Mouse (Mus musculus) adrenal gland, adult 8-10 months (tissue): Measurements from ENCODE around the gene Gprin1. TPM values are rescaled to one million over a fixed set of nuclear protein-coding genes. Genes with fewer than 3 reads are reported as not detected.

Source experiments
- DNase-seq: peaks from one replicate; pipeline ENCODE4 v3.0.0; 2022
- total RNA-seq, 4 experiments: library from RNA; stranded (reverse); gene quantifications; 2 replicates each; pipeline ENCODE4 v1.2.4; 2022

The Gprin1 gene
- total RNA-seq, 4 experiments from 2014 or later, result 4.0 to 6.4 (median 4.2) TPM

DNA sequence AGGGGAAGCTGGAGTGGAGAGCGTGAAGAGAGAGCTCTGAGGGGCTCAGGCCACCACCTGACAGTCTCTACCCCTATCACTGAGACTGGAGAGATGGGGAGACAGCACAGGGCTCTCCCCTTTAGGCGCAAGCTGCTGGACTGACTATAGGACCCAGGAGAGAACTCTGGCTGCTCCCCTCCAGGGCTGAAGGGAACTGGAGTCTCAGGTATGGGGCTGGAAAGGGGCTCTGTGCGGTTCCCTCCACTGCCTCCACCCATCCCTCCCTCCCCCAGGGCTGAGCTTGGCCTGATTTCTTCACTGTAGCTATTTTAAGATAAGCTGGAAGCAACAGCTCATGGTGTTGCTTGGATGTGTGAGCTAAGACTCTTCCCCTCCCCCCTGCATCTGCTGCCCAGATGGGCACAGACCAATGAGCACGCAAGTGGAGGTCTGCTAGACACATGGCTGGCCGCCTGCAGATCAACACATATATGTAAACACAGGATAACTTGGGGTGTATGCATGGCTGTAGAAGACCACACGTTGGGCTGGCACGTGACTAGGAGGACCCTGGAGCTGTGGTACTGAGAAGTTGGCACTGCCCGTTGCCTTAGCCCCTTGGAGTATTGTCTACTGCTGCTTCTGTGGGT, 10.6 kb upstream of the Gprin1 start:
- DNase-seq, result no peak

DNA sequence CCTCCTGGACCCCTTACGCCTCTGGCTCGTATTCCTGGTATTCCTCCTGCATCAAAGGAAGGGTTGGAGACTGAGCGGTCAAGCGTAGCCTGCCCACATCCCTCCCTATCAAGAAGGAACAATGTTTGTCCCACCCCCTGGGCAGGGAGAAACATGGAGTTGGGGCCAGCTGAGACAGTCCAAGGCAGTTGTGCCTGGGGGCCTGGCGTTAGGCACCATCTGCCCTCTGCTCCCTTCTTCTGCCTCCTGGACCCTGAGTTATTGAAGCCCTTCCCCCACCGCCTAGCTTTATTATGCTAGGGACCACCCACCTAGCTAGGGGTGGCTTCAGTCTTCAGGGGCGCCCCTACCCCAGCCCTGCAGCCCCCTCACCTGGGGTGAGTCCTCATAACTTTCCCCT, 9.8 kb upstream of the Gprin1 start:
- DNase-seq, result no peak

DNA sequence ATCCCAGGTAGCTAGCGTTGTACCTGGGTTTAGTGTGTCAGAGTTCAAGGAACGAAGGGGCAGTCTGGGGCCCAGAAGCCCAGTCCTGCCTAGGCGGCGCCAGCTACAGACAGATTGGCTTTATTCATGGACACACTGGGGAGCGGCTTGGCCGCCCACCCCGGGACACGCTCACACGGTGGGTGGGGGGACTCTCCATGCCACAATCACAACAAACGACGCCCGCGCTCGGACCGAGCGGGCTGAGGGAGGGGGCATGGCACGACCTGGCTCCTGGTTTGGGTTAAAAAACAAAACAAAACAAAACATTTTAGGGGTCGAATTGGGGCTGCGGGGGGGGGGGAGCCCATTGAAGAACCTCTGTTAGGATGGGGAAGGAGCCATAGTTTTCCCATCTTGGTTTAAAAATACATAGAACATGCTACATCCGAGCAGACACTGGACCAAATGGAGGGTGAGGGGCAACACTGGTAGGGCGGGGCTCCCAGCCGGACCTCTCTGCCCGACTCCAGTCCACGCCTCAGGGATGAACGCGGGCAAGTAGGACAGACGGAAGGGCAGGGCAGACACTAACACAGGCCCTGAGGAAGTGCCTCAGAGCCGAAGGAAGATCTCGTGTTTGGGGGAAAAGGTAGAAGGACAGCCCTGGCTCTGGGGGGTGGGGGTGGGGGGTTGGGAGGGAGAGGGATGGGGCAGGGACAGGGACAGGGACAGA, 9.2 kb upstream of the Gprin1 start:
- no peak for DNase-seq

DNA sequence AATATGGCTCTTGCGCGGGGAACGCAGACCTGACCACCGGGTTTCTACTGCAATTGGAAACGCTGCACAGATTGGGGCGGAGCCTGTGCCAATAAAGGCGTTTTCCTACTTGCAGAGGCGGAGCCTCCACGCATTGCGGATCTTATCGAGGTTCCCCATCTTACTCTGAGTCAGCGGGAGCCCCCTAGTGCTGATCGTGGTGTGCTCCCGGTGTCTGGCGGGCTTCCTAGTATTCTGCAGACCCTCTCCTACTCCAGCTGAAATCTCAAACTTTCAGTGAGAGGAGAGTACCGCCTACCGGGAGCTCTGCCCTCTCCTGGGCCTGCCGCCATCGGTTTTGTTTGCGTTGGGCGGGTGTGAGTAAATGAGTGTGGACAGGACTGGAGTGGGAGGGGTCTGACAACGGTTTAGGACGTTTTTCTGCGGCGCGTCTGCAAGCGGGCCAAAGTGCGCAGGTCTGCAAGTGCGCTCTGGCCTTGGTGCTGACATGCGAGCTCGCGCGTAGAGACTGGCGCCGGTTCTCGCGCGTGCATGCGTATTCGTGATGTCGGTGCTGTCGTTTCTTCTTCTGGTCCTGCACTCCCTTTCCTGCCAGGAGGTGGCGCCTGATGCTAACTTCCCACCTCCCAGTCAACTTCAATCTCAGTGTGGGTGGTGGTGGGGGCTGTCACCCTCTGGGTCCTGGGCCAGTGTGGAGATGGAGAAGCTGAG, 8.5 kb upstream of the Gprin1 start:
- DNase-seq, result peak; percentile 74

DNA sequence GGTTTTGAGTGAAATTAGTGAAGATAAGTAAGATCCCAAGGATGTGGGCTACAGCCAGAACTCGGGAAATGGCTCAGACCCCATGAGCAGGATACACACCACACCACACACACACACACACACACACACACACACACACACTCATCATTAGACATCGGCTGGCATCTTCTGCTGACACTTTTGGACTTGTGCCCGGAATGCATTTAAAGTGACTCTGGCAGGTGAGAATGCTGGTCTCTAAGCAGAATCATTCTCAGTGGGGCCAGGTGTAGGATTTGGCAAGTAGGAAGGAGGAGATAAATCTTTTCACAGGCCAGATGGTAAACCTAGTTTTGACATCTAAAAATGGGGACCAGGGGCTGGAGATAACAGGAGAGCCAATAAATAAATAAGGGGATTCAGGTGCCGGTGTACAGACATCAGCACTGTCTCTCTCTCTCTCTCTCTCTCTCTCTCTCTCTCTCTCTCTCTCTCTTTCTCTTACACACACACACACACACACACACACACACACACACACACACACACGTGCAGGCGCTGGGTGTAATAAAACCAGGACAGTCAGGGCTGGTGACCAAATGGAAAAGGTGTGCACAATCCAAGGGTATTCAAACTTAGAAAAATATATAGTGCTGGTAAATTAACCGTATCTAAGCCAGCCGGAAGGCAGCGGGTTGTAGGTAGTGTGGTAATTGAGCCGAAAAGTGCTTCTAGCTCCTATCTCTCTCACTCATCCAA, 7.6 kb upstream of the Gprin1 start:
- no peak for DNase-seq

DNA sequence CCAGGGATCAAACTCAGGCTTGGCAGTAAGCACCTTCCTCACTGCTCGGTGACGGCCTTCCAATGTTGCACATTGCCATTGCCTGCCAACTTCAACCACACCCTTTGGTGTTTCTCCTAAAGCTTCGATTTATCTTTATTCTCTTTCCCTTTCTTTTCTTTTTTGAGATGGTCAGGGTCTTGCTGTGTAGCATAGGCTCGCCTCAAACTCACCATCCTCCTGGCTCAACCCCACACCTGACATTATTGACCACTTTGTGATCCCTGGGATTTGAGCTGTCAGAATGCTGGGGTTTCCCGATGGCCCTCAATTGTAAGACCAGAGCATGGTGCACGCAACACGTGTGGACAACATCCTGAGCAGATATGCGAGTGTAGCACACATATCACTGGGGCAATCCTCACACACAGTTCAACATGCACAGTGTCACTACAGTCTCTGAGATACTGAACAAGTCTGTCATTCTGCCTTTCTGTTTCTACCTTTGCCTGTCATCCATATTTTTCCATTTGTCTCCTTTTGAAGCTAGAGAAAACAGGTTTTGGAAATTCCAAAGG, 6.6 kb upstream of the Gprin1 start:
- no peak for DNase-seq

DNA sequence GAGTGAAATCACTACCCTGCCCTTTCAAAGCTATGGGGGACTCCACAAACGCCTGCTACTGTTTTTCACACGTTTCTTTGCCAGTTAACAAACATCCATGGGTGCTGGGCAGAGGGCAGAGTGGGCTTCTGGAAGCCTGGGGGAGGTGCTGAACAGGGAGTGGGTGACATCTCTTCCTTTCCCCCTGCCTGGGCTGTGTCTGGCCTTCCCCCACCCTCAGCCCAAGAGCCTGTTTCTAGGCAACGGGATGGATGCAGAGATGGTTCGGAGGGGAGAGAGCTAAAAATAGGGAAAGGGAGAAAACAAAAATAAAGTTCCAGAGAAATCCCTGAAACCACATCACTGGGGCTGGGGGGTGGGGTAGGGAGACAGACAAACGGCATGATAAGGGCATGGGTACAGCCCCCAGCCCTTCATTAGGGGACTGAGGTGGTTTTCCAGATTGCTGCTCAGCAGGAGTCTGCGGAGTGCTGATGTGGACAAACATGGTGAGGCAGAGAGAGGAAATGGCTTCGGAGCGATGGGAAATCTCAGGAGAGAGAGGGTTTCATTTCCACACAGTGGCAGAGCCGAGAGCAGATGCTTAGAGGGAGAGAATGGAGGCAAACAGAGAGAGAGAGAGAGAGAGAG, 5.6 kb upstream of the Gprin1 start:
- no peak for DNase-seq

DNA sequence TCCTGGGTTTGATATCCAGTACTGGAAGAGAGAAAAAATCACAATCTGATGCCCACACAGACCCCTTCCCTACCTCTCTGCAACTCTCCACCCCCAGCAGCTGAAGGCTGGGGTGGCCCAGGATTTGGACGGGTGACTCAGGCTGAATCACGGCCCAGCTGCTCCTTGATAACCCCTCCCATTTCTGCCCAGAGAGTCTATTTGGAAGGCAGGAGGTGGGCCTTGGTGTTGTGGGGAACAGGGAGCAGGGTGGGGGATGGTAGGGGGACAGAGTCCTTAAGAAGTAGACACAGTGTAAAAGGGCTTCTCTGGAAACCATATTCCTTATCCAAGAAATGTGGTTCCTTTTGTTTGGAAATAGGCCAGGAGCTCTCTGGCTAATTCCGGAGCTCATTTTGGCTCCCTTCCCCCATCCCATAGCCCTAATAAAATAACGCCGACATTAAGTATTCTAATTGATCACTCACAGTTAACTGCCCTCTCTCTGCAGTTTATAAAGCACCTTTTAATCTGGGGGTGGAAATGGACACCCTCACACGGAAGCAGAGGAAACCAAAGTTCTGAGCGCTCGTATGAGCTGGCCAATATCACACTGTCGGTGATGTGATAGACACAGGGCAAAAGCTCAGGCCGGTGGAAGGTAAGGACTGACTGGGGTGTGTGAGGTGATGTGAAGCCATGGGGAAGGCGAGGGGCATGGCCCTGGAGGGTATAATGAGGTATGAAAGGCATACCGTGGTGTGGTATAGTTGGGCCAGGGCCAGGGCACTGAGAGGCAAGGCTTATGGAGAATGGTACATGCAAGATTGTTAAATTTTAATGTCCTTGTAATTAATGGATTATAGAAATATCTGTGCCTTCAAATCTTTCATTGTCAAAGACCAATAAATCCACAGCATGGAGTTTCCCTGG, 4.8 kb upstream of the Gprin1 start:
- DNase-seq, result no peak

DNA sequence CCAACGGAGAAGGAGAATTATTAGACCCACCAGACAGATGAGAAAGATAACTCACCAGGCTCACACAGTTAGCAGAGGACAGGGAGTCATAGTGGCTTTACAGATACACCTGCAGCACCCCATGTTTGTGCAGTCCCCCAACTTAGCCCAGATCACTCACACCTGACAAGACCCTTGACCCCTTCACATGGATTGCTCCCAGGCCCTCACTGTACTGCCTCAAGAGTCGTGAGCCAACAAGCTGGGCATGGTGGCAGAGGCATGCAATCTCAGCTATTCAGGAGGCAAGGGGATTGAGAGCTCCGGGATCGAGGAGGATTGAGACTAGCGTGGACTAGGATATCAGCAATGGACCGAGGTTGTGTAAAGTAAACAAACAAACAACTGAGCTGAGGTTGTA, 4.1 kb upstream of the Gprin1 start:
- DNase-seq, result no peak

DNA sequence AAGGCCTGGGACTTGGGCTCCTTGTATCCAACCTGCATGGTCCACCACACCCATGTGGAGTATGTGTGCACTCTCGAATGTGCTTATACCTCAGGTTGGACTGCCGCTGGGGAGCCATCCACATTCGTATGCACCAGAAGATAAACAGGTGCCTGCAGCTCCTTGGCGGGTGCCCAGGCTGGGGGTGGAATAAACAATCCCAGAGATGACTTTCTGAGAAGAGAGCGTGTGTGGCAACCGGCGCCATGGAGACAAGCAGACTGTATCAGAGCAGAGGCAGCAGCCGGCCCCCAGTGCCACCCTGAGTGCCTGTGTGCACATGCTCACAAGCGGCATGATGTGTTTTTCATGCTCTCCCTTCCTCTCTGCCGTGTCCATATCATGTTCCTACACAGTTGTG, 3.0 kb upstream of the Gprin1 start:
- DNase-seq, result no peak

DNA sequence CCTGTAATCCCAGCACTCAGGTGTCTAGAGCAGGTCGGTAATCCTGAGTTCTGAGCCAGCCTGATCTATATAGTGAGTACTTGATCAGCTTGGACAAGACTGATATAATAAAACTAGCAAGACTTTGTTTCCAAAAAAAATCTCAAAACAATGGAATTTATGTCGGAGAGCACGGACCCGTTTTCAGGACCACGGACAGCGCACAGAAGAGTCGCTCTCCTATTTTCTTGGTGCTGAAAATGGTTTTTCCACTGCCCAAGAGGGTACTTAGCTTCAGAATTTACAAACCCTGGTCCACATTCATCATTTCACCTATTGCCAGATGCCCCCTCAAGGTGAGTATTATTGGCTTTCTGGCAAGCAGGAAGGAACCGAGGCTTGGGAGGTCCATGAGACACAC, 1.0 kb upstream of the Gprin1 start:
- DNase-seq, result no peak

DNA sequence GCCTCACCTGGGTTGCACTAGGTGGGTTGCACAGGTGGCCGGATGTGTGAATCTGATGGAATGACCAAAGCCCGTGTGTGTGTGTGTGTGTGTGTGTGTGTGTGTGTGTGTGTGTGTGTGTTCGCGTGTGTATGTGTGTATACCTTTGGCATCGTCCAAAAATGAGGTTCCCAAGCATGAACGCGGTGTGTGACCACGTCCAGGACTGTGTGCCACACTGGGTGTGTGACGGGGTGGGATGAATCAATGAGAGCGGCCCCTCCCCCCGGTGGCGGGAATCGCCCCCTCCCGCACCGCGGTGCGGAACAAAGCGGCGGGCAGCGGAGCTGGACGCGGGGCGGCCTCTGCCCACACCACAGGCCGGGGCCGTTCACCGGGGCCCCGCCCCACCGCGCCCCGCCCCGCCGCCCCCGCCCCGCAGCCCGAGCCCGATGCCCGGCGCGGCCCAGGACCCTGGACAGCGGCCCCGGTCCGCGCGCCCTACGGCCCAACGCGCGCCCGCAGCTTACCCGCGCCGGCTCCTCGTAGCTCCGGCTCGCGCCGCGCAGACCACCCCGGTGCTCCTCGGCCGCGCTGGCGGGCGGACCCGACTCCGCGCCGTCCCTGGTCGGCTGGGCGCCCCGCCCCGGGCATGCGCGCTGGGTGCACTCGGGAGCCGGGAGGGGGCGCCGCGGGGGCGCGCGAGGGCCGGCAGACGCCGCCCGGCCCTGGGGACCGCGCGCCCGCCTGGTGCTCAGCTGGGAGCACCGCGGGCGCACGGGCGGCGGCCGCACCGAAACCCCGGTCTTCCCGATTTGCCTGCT, 412 bp downstream of the Gprin1 start:
- peak; percentile 11 for DNase-seq

DNA sequence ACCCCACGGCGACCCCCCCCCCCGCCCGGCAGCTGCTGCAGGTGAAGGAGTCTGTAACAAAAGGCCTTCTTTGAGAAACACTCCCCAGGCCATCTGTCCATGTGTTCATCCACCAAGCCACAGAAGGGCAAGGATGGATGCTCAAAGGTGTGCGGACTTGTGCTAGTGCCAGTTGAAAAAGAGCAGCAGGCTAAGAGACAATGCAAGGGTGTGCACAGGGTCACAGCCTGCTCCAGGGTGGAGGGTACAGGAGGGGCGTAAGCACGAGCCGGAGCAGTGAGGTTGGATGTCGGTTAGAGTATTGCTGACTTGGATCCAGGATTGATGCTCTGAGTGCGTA, 983 bp downstream of the Gprin1 start:
- no peak for DNase-seq

DNA sequence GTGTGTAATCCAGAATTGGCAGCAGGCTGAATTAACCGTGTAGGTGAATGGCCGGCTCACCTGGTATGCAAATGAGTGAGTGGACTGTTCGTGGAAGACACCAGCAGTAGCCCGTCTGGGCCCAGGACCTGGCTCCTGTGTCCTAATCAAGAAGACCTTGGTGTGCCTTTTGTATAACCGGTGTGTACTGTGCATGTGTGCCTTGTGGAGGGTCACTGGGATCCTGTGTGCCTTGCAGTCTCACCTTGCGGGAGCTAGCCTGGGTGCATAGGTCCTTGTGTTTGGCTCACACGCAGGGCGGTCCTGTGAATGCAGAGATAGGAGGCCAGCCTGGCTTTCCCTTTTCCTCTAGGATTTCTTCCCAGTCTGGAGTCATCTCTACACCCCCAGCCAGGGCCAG, 1.5 kb downstream of the Gprin1 start:
- no peak for DNase-seq

DNA sequence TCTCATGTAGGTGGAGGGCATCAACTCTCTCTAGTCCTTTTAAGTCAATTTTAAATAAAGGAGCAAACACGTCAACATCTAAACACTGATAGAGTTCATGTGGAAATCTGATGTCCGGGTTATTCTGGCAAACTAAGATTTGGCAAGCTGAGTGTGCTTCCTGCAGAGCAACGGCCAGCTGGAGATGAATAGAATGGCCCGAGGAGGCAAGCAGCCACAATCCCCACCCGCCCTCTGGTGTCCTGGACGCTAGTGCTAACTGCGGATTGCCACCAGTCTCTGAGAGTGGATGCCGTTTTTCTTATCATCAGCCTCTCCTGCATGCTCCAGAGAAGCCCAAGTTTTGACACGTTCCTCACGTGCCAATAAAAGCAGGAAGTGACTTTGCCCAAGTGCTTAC, 2.8 kb downstream of the Gprin1 start:
- DNase-seq, result no peak

DNA sequence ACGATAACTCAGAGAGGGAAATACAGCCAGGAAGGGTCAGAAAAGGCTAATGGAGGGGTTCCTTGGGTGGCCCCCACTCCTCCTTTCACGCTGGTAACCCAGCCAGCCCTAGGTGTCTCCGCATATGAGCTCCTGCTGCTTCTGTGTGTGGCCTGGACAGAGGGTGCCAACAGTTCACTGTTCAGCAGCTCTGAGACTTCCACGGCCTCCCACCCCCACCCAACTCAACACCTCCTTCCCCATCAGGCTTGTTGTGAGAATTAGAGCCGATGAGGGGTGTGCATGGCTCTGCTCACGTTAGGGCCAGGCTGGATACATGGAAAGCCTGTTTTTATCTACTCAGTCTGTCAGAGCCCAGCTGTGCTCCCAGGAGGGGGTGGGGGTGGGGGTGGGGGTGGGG, 3.6 kb downstream of the Gprin1 start:
- no peak for DNase-seq

DNA sequence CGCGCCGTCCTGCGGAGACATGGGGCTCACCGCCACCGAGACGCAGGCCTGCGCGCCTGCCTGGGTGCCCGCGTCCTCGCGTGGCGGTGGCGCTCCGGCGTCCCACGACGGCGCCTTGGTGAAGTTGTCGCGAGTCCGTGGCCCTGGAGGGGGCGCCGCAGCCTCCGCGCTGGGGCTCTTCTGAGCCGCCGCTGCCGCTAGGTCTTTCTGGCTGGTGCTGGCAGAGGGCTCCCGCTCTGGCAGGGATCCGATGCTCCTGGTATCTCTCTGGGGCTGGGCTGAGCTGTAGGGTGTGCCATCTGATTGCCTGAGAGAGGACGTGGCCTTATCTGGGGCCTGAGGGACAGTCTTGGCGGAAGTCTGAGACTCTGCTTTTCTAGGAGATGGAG, 11.5 kb downstream of the Gprin1 start:
- no peak for DNase-seq

DNA sequence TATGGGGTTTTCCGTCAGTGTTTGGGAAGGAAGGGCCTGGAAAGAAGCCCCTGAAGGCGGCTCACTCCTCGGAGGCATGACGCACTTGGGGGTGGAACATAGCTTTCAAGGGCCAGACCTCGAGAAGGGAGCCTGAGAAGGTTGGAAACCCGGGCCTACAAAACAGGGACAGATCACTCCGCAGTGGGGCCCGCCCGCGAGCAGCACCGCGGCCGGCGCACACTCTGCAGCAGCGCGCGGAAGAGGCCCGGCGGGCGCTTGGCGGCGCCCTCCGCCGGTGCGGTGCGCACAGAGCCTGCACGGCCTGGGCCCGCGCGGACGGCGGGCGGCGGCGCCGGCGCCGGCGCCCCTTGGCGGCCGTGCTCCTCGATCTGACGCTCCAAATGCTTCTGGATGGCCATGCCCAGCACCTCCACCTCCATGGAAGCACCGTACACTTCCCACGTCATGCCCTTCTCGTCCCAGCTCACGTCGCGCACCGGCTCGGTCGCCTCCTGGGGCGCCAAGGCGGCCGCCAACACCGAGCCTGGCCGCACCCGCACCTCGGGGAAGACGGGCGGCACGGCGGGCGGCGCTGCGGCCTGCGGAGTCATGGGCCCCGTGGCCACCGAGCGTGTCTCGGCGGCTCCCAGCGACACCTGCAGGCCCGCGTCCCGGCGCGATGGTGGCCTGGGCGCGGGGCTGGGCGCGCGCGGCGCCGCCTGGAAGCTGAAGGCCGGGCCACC, 12.0 kb downstream of the Gprin1 start:
- DNase-seq, result no peak

DNA sequence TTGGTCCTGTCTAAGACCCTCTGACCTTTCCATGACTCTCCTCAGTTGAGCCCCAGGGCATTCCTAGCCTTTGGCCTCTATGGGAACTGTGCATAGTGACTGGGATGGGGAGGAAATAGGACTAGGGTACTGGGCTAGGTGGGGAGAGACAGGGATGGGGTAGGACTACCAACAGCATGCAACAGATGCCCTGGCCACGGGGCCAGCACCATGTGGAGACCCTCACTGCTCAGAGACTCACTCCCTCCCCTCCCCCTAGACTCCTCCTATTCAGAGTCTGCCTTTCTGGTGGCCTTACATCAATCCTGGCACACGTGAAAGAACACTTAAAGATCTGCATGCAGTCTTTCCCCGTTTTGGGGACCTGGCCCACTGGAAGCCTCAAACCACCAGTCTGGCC, 12.7 kb downstream of the Gprin1 start:
- no peak for DNase-seq

DNA sequence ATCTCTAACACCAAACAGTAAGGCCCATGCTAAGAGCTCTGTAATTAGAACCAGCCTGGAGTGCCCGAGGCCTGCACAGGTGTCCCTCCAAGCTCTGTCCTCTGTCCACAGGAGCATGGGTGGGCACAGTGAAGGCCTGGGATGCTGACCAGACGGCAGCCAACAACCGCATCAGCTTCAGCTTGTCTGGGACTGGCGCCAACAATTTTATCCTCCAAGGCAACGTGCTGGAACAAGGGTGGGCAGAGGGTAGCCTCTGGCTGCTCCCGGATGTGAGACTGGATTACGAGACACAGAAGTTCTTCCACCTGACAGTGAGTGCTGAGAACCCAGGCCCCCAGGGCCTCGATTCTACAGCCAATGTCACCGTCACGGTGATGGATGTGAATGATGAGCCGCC, 23.5 kb downstream of the Gprin1 start:
- no peak for DNase-seq
